Mouse (Mus musculus): Measurements from ENCODE around the gene Hexb. TPM values are rescaled to one million over a fixed set of nuclear protein-coding genes. Genes with fewer than 3 reads are reported as not detected.

The Hexb gene
- polyA plus RNA-seq, 1 experiment = 35.7 TPM

- no peak overlapping the region for H3K4me3 ChIP-seq (replicated peaks; ENCODE audit: control insufficient read depth, low read depth, low read length)
- TF ChIP-seq POLR2A (IDR thresholded peaks at IDR 0.05; ENCODE audit: borderline replicate concordance, control insufficient read depth, low read depth, low read length) = no peak
- TF ChIP-seq CTCF (IDR thresholded peaks at IDR 0.05; ENCODE audit: control insufficient read depth, insufficient read depth, low read length) = no peak
- WGBS = 72% methylated on average over 2 of the region's 2 CpGs
- no peak overlapping the region for H3K27ac ChIP-seq (ENCODE audit: control insufficient read depth, insufficient read depth, low read depth, low read length, poor library complexity)
- no peaks in the 10 kb centered on the region for H3K4me1 ChIP-seq (ENCODE audit: control insufficient read depth, insufficient read depth, low read length)
Measured at GRCm38 (mm10) chr13:97199123-97199522, 966 bp upstream of the Hexb start.

GRCm38 (mm10) chr13:97196925-97197218 lies 1.3 kb downstream of the Hexb start:
- TF ChIP-seq CTCF (IDR thresholded peaks at IDR 0.05; ENCODE audit: control insufficient read depth, insufficient read depth, low read length) (no peak), POLR2A (IDR thresholded peaks at IDR 0.05; ENCODE audit: borderline replicate concordance, control insufficient read depth, low read depth, low read length) (no peak)
- Histone ChIP-seq H3K27ac (ENCODE audit: control insufficient read depth, insufficient read depth, low read depth, low read length, poor library complexity) (peak overlapping the region; percentile 70; the same call in 1 of the 2 replicates), H3K4me1 (ENCODE audit: control insufficient read depth, insufficient read depth, low read length) (no peaks in the 10 kb centered on the region), H3K4me3 (replicated peaks; ENCODE audit: control insufficient read depth, low read depth, low read length) (peak overlapping the region; percentile 60)
- WGBS = 42% methylated on average over 2 of the region's 2 CpGs

GRCm38 (mm10) chr13:97196186-97196924 lies 1.8 kb downstream of the Hexb start:
- peak overlapping the region; percentile 60 for H3K4me3 ChIP-seq (replicated peaks; ENCODE audit: control insufficient read depth, low read depth, low read length)
- no peak for TF ChIP-seq CTCF (IDR thresholded peaks at IDR 0.05; ENCODE audit: control insufficient read depth, insufficient read depth, low read length)
- no peak for TF ChIP-seq POLR2A (IDR thresholded peaks at IDR 0.05; ENCODE audit: borderline replicate concordance, control insufficient read depth, low read depth, low read length)
- WGBS = 69% methylated on average over 12 of the region's 12 CpGs
- H3K4me1 ChIP-seq (ENCODE audit: control insufficient read depth, insufficient read depth, low read length) = no peaks in the 10 kb centered on the region
- peak overlapping the region; percentile 70; the same call in 1 of the 2 replicates for H3K27ac ChIP-seq (ENCODE audit: control insufficient read depth, insufficient read depth, low read depth, low read length, poor library complexity)

- no peak for TF ChIP-seq CTCF (IDR thresholded peaks at IDR 0.05; ENCODE audit: control insufficient read depth, insufficient read depth, low read length)
- no peak for TF ChIP-seq POLR2A (IDR thresholded peaks at IDR 0.05; ENCODE audit: borderline replicate concordance, control insufficient read depth, low read depth, low read length)
- H3K27ac ChIP-seq (ENCODE audit: control insufficient read depth, insufficient read depth, low read depth, low read length, poor library complexity) = no peak overlapping the region
- H3K4me3 ChIP-seq (replicated peaks; ENCODE audit: control insufficient read depth, low read depth, low read length) = no peak overlapping the region
- no peaks in the 10 kb centered on the region for H3K4me1 ChIP-seq (ENCODE audit: control insufficient read depth, insufficient read depth, low read length)
- WGBS = 66% methylated on average over 7 of the region's 7 CpGs
Measured at GRCm38 (mm10) chr13:97193420-97193819, 4.7 kb downstream of the Hexb start.

- H3K27ac ChIP-seq (ENCODE audit: control insufficient read depth, insufficient read depth, low read depth, low read length, poor library complexity) = no peak overlapping the region
- no peak overlapping the region for H3K4me3 ChIP-seq (replicated peaks; ENCODE audit: control insufficient read depth, low read depth, low read length)
- 88% methylated on average over 11 of the region's 11 CpGs for WGBS
- no peak for TF ChIP-seq CTCF (IDR thresholded peaks at IDR 0.05; ENCODE audit: control insufficient read depth, insufficient read depth, low read length)
- TF ChIP-seq POLR2A (IDR thresholded peaks at IDR 0.05; ENCODE audit: borderline replicate concordance, control insufficient read depth, low read depth, low read length) = no peak
- H3K4me1 ChIP-seq (ENCODE audit: control insufficient read depth, insufficient read depth, low read length) = no peaks in the 10 kb centered on the region
Measured at GRCm38 (mm10) chr13:97192649-97193048, 5.5 kb downstream of the Hexb start.

GRCm38 (mm10) chr13:97187693-97188092 lies 10.5 kb downstream of the Hexb start:
- WGBS = 10% methylated on average over 5 of the region's 5 CpGs
- peaks cover 4% of the 10 kb centered on the region; the same call in 1 of the 2 replicates for H3K4me1 ChIP-seq (ENCODE audit: control insufficient read depth, insufficient read depth, low read length)
- TF ChIP-seq POLR2A (IDR thresholded peaks at IDR 0.05; ENCODE audit: borderline replicate concordance, control insufficient read depth, low read depth, low read length) = no peak
- no peak for TF ChIP-seq CTCF (IDR thresholded peaks at IDR 0.05; ENCODE audit: control insufficient read depth, insufficient read depth, low read length)
- no peak overlapping the region for H3K4me3 ChIP-seq (replicated peaks; ENCODE audit: control insufficient read depth, low read depth, low read length)
- H3K27ac ChIP-seq (ENCODE audit: control insufficient read depth, insufficient read depth, low read depth, low read length, poor library complexity) = peak overlapping the region; percentile 28; the same call in 1 of the 2 replicates

GRCm38 (mm10) chr13:97186346-97186745 lies 11.8 kb downstream of the Hexb start:
- WGBS = 57% methylated on average over 4 of the region's 4 CpGs
- no peak overlapping the region for H3K27ac ChIP-seq (ENCODE audit: control insufficient read depth, insufficient read depth, low read depth, low read length, poor library complexity)
- TF ChIP-seq POLR2A (IDR thresholded peaks at IDR 0.05; ENCODE audit: borderline replicate concordance, control insufficient read depth, low read depth, low read length) (no peak), CTCF (IDR thresholded peaks at IDR 0.05; ENCODE audit: control insufficient read depth, insufficient read depth, low read length) (no peak)
- H3K4me1 ChIP-seq (ENCODE audit: control insufficient read depth, insufficient read depth, low read length) = peaks cover 4% of the 10 kb centered on the region; the same call in 1 of the 2 replicates
- no peak overlapping the region for H3K4me3 ChIP-seq (replicated peaks; ENCODE audit: control insufficient read depth, low read depth, low read length)

GRCm38 (mm10) chr13:97184656-97185055 lies 13.5 kb downstream of the Hexb start:
- Histone ChIP-seq H3K4me3 (replicated peaks; ENCODE audit: control insufficient read depth, low read depth, low read length) (no peak overlapping the region), H3K27ac (ENCODE audit: control insufficient read depth, insufficient read depth, low read depth, low read length, poor library complexity) (no peak overlapping the region), H3K4me1 (ENCODE audit: control insufficient read depth, insufficient read depth, low read length) (peaks cover 4% of the 10 kb centered on the region; the same call in 1 of the 2 replicates)
- 76% methylated on average over 5 of the region's 5 CpGs for WGBS
- TF ChIP-seq CTCF (IDR thresholded peaks at IDR 0.05; ENCODE audit: control insufficient read depth, insufficient read depth, low read length) (no peak), POLR2A (IDR thresholded peaks at IDR 0.05; ENCODE audit: borderline replicate concordance, control insufficient read depth, low read depth, low read length) (no peak)

Measured in bone marrow, adult 2 months (tissue).